ENCODE assay signal across 21 mouse cellular contexts in the genomic region with DNA sequence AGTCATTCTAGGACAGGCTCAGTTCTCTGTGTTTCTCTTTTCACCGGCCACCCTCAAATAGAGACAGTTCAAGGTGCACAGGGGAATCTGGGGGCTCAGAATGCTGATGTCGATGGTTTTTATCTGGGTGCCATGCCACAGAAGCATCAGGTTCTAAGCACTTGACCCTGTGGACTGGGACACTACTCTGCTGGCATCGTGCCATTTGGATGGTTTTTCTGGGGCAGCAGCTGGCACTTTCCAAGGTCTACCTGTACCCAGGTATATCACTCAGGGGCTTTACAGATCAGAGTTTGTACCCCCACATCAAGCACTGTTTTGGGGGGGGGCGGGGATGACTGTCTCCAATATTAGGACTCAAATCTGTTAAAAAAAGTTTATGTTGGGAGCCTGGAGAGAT. TPM values are rescaled to one million over a fixed set of nuclear protein-coding genes. Genes with fewer than 3 reads are reported as not detected.
DNase-seq lines count a peak whose midpoint lies in the region; ATAC-seq lines count a peak whose summit lies in the region.
"Had no signal": no experiment of that assay in that cellular context is flagged by ENCODE, and none has a peak within 500 bp of the region (broad histone marks: within the 10 kb centered on the region; RNA-seq: fewer than 3 reads in every experiment).

No protein-coding gene starts in this region.

- peaks cover 10% of the 10 kb centered on the region; the same call in 1 of the 2 replicates for H3K36me3 ChIP-seq in kidney, embryonic 14.5 days (ENCODE audit: control insufficient read depth, insufficient read depth, low read length)
- peaks cover 54% of the 10 kb centered on the region for H3K36me3 ChIP-seq in hindbrain, embryonic 13.5 days

- no peak for ATAC-seq in kidney, embryonic 14.5 days (ENCODE audit: low FRiP score, low TSS enrichment)
- no peak for ATAC-seq in hindbrain, embryonic 13.5 days (ENCODE audit: low FRiP score)
- ATAC-seq: activated CD4-positive, CD25-positive, alpha-beta regulatory T cell, adult 4 months; forebrain, embryonic 13.5 days; forebrain, embryonic 16.5 days had no signal

- H3K9ac ChIP-seq in kidney, embryonic 14.5 days (ENCODE audit: low read depth, low read length) = no peak overlapping the region
- H3K9ac ChIP-seq in hindbrain, embryonic 13.5 days = no peak overlapping the region
- H3K9ac ChIP-seq: forebrain, embryonic 13.5 days; hindbrain, embryonic 14.5 days had no signal

- no peak overlapping the region for H3K4me2 ChIP-seq in kidney, embryonic 14.5 days (replicated peaks; ENCODE audit: low read depth, low read length)
- no peak overlapping the region for H3K4me2 ChIP-seq in hindbrain, embryonic 13.5 days
- H3K4me2 ChIP-seq: forebrain, embryonic 13.5 days; heart, embryonic 11.5 days; hindbrain, embryonic 14.5 days had no signal

- DNase-seq in kidney, adult 11 months = peak; percentile 38
- peak; percentile 35 to 49 for DNase-seq in kidney, adult 8-10 months
- no peak for DNase-seq in kidney, postnatal 4 days
- DNase-seq in kidney, adult 9 months = peak; percentile 60
- peak; percentile 67 to 69 for DNase-seq in kidney, postnatal 25 days
- no peak for DNase-seq in gastrocnemius, postnatal 4 days (ENCODE audit: low spot score in 2 of 2)
- DNase-seq: adrenal gland, adult 8-10 months; adrenal gland, postnatal 25 days; cerebellum, adult 18-20 months; cerebellum, adult 9-10 months; gastrocnemius, postnatal 10 days; gastrocnemius, postnatal 36 days; heart, adult 11 months had no signal

- H3K27ac ChIP-seq in kidney, embryonic 14.5 days (ENCODE audit: low read depth, low read length) = no peak overlapping the region
- H3K27ac ChIP-seq in hindbrain, embryonic 13.5 days = no peak overlapping the region
- H3K27ac ChIP-seq: forebrain, embryonic 10.5 days; forebrain, embryonic 13.5 days; hindbrain, embryonic 14.5 days had no signal

- no peaks in the 10 kb centered on the region for H3K27me3 ChIP-seq in kidney, embryonic 14.5 days (ENCODE audit: control insufficient read depth, insufficient read depth, low read length)
- no peaks in the 10 kb centered on the region for H3K27me3 ChIP-seq in hindbrain, embryonic 13.5 days
- H3K27me3 ChIP-seq: forebrain, embryonic 13.5 days had no signal

- no peaks in the 10 kb centered on the region for H3K9me3 ChIP-seq in kidney, embryonic 14.5 days (ENCODE audit: control insufficient read depth, low read length)
- H3K9me3 ChIP-seq in hindbrain, embryonic 13.5 days = no peaks in the 10 kb centered on the region
- H3K9me3 ChIP-seq: forebrain, embryonic 10.5 days; forebrain, embryonic 13.5 days had no signal

- H3K4me1 ChIP-seq in kidney, embryonic 14.5 days (ENCODE audit: control insufficient read depth, insufficient read depth, low read length) = no peaks in the 10 kb centered on the region
- no peaks in the 10 kb centered on the region for H3K4me1 ChIP-seq in hindbrain, embryonic 13.5 days (replicated peaks)
- H3K4me1 ChIP-seq: forebrain, embryonic 10.5 days; forebrain, embryonic 13.5 days had no signal

- 91% methylated on average over 4 of the region's 4 CpGs for WGBS in kidney, embryonic 14.5 days
- 88% methylated on average over 4 of the region's 4 CpGs for WGBS in hindbrain, embryonic 13.5 days

- no peak overlapping the region for H3K4me3 ChIP-seq in kidney, embryonic 14.5 days (ENCODE audit: low read length)
- no peak overlapping the region for H3K4me3 ChIP-seq in hindbrain, embryonic 13.5 days
- H3K4me3 ChIP-seq: forebrain, embryonic 10.5 days; forebrain, embryonic 13.5 days had no signal

RNA-seq across cellular contexts. Expression of gene Asb13, which starts 16.7 kb away (rescaled TPM):
- polyA plus RNA-seq in kidney, embryonic 14.5 days (2014; fragmentation: Nextera tagmentation; extraction: Ambion mirVana) = 10.5 and 15.7 TPM in 2 replicates
- polyA plus RNA-seq in hindbrain, embryonic 13.5 days (2015; fragmentation: Nextera tagmentation; extraction: Ambion mirVana) = 12.3 and 15.2 TPM in 2 replicates
- 1 to 10 TPM; 4.7 to 5.1 TPM for total RNA-seq in gastrocnemius, postnatal 4 days (2021)

RNA-seq across cellular contexts. Expression of gene Fam208b, which starts 39.7 kb away (rescaled TPM):
- polyA plus RNA-seq in kidney, embryonic 14.5 days (2014; fragmentation: Nextera tagmentation; extraction: Ambion mirVana) = 24.7 and 25.8 TPM in 2 replicates
- 19.3 and 20.2 TPM in 2 replicates for polyA plus RNA-seq in hindbrain, embryonic 13.5 days (2015; fragmentation: Nextera tagmentation; extraction: Ambion mirVana)
- 10 to 100 TPM; 21.9 to 23.1 TPM for total RNA-seq in gastrocnemius, postnatal 4 days (2021)

Comparison
In these comparisons a context has a peak if more than half of its experiments do, and no peak if none do; other contexts are left out.
1. DNase-seq: peak in kidney, adult 11 months (single experiment), kidney, adult 8-10 months (2 of 2), kidney, adult 9 months (single experiment) and kidney, postnatal 25 days (2 of 2); none in kidney, postnatal 4 days (0 of 2) and gastrocnemius, postnatal 4 days (0 of 2).